Mouse (Mus musculus) C2C12 (cell line): ENCODE results near the gene Ehd1.

Experiments
- CEBPB ChIP-seq: IDR thresholded peaks from one replicate; pipeline ENCODE4 v1.6.1; 2011; ENCODE audit warnings: low read depth, mild to moderate bottlenecking, control low read depth, moderate library complexity
- CTCF ChIP-seq: IDR thresholded peaks from one replicate; pipeline ENCODE4 v1.5.1; 2011; ENCODE audit not compliant: control insufficient read depth, insufficient read depth, insufficient read length
- MAX ChIP-seq: IDR thresholded peaks from one replicate; pipeline ENCODE4 v1.6.1; 2011; ENCODE audit warnings: mild to moderate bottlenecking, control low read depth
- MYOG ChIP-seq: IDR thresholded peaks from one replicate; pipeline ENCODE4 v1.6.1; 2011; ENCODE audit not compliant: control insufficient read depth, insufficient read length; ENCODE audit errors: extremely low read depth
- USF1 ChIP-seq: IDR thresholded peaks from one replicate; pipeline ENCODE4 v1.6.1; 2011; ENCODE audit warnings: low read depth, mild to moderate bottlenecking, control low read depth, moderate library complexity

DNA sequence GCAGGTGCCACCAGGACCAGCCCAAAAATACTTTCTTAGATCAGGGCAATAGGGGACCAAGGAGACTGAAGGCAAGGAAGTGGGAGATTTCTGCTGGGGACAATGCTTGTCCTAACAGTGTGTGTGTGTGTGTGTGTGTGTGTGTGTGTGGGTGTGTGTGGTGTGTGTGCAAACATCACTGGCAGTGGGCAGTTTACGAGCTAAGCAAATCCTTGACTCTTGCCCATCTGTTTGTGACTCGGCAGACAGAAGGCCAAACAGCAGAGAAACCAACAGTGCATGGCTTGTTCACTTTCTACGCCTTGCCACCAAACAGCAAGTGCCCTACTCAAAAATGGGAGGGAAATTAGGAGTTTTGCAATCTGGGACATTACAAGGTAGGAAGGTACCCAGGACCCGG, 2.9 kb upstream of the Ehd1 start:
- TF ChIP-seq CTCF: no peak
- TF ChIP-seq USF1: no peak
- TF ChIP-seq CEBPB: no peak
- no peak for TF ChIP-seq MAX
- no peak for TF ChIP-seq MYOG
